Mouse (Mus musculus) urinary bladder, adult 2 months (tissue): ENCODE data around the gene Daam1. TPM values are rescaled to one million over a fixed set of nuclear protein-coding genes. Genes with fewer than 3 reads are reported as not detected.

Source experiments
- DNase-seq: peaks from one replicate; pipeline ENCODE4 v3.0.0; 2022; ENCODE audit warnings: low spot score
- polyA plus RNA-seq: library from polyadenylated mRNA; depleted of rRNA; stranded (reverse); fragments of >200 nt; gene quantifications from 2 replicates; pipeline ENCODE4 v1.2.3, GENCODE M21; 2012

Daam1 gene
- polyA plus RNA-seq, 1 experiment, result 17.8 TPM

DNA sequence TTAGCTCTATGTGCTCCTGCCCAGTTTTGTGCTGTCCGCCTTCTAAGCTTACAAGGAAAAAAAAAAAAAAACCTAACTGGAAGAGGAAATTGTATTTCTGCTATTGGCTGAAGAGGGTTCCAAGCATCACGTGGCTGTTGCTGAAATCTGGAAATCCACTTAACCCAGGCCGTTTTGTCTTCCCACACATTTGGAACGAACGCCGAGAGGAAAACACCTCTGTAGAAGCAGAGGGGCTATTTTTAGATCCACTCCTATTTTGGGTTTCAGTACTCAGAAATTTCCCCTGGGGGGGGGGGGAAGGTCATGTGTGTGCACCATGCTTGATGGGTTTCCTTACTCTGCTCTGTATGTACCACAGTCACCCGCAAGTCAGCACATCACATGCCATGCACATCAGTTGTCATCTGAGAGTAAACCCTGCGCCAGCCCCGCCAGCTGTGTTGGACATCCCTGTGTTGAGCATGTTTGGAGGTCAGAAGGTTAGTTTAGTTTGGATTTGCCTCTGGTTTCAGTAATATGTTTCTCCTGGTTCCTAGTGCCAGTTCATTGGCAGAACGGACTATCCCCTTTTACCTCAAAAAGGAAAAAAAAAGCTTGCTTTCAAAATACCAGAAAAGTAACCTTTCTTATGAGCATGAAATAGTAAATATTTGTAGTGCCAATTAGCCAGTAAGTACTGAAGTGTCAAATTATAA lies 33.1 kb downstream of the Daam1 start:
- DNase-seq, result no peak

DNA sequence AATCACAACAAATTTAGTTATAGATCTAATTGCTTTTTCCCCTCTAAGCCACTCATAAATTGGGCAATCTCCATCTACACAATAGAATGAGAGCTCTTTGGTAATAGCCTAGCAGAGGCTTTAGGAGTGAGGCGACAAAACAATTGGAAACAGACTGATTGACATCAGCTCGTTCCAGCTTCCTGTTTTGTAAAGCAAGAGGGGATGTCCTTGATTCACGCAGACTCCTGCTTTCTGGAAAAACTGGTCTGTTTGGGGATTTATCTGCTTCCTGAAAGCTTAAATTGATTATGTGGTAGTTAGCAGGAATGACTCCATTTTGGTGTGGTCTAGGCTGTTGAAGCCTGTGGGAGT lies 33.6 kb downstream of the Daam1 start:
- DNase-seq, result no peak

DNA sequence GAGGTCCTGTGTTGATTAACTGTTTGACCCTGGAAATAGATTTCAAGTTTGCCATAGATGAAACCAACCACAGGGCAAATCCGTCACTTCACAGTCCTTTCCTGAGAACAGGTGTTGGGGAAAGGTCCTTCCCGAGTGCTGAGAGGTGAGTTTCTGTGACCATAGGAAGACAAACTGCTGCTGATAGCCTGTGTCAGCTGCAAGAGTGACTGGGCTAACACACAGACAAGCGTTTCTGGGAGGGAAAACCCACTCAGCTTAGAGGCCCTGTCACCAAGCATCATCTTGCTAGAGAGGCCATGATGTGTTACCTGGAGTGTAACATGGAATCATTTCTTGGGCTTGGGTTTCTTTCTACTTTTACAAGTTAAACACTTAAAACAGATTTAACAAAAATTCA lies 35.1 kb downstream of the Daam1 start:
- no peak for DNase-seq

DNA sequence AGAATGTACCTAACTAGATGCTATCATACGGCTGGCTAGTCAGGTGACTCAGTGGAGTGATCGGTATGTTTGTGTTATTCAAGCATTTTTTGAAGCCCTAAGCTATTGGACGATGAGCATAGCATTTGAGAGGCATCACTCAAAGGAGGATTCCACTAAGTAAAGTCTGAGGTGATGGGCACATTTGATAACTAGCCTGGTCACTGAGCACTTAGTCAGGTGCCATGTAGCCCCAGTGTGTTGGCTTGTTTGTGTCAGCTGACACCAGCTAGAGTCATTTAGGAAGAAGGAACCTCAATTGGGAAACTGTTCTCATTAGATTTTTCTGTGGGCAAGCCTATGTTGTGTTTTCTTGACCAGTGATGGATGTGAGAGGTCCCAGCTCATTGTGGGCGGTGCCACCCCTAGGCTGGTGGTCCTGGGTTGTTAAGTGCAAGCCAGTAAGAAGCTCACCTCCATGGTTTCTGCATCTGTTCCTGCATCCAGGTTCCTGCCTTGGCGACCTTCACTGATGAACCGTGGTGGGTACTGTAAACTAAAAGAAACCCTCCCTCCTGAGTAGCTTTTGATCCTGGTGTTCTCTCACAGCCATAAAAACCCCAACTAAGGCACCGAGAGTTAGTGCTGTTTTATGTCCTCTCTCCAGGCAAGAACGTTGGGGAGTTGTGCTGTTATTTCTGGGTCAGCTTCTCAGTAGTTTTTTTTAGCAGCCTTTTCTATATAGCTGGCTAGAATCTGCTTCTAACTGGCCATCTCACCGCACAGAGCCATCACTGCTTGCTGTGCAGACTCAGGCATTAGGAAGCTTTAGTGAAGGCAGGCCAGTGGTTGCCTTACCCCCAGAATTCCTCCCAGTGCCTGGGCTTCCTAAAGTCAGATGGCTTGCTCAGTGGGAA lies 36.7 kb downstream of the Daam1 start:
- DNase-seq, result no peak

DNA sequence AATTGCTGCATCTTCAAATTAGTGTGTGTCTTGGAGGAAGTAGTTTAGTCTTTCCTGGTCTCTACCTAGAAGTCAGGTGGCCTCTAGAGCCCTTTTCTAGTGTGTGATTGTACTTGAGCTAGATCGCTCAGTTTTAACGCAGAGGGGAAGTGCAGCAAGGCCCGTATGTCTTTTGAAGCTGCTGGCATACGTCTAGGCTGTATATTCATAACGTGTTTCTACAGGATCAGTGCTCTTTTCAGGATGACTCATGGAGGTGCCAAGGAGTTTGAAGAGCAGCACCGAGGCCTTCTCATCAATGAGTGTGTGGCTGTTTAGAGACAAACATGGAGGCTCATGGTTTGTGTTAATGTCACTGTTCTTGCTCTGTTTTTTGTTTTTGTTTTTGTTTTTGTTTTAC lies 39.8 kb downstream of the Daam1 start:
- no peak for DNase-seq

DNA sequence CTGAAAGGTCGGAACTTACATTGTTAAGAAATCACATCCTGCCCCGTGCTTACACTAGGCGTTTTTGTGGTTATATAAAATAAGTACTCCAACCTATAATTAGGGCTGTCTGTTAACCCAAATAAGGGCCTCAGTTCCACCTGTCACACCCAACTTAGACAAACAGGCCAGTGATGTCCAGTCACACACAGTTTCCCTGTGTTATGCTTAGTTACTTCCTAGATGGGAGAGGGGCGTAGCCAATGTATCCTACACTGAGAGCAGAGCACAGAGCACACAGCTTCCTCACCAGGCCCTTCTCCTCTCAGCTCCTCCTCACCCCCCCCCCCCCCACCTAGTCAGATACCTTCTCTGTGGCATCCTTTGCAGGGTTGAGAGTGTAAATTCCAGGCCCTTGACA lies 41.5 kb downstream of the Daam1 start:
- no peak for DNase-seq

DNA sequence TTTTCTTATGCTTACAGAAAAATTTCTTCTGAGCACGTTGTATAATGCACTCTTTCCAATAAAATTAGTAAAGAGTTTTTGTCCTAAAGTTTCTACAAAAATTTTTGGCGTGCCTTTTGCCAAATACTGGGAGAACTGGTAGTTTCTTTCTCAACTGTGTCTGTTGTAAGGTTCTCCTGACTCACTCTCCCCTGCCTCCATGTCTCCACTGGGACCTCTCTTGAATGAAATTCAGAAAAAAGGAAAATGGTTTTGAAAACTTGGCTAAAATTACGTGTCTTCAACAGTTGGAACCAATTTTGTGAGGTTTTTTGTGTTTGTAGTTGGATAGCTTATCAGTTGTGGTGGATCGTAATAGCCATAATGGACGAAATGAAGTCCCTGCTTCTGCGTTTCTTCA lies 43.7 kb downstream of the Daam1 start:
- no peak for DNase-seq

DNA sequence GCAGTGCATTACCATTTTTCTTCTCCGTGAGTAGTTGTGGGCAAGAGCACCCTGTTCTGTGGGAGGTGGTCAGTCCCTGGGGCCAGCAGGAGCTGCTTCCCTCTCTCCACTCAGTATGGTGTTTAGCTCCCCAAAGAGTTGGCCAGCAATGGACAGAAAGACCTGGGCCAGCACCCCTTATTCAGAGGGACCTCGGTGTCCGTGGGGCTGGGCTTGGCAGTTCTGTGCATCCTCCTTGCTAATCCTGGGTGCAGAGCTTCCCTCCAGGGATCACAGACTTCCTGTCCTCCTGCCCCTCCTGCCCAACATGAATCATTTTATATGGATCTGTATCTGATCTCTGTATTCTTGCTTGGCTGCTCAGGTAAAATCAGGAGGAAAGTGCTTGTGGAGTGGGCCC lies 44.1 kb downstream of the Daam1 start:
- DNase-seq, result no peak

DNA sequence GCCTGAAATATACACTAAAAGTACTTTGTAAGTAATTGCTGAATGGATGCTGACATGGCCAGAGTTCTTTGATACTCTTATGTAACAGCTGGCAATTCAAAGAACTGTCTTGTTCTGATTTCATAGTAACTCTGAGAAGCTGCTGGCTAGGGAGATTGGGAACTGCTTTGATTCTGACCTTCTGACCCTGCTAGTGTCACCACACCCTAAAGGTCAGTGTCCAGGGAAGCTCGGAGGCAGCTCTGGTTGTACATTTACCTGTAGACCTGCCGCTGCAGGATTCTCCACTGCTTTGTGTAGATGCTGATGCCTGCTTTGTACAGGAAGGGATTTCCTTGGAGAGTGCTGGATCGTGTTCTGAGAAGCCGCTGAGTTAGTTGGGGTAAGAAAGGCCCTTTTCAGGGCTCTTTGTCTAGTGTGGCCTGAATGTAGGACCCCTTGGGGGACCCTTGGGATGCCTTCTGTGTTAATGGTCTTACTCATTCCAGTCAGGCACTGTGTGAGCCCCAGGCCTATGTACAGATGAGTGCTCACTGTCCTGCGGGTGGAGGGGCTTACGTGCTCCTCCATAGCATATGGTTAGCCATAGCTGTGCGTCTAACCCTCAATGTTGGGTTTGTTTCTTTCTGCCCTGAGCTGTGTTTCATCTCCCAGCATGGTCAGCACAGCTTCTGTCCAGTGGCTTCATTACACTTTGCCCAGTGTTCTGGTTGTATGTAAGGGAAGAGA lies 45.0 kb downstream of the Daam1 start:
- no peak for DNase-seq

DNA sequence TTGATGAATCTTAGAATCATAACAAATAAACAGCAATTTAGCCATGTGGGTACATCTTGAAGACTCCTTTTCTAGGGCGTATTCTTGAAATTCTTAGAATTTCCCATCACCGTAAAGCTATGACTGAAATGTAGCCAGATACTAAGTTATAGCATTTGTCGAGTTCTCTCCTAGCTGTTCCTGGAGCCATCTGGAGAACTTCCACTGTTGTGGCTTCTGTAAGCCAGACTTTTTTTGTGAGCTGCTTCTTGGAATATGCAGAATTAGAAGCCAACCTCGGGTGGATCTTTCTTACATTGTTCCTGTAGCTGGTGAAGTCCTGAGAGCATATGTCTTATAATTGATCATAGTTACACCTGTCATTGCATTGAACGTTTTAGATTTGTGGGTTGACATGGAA lies 50.1 kb downstream of the Daam1 start:
- DNase-seq, result no peak

DNA sequence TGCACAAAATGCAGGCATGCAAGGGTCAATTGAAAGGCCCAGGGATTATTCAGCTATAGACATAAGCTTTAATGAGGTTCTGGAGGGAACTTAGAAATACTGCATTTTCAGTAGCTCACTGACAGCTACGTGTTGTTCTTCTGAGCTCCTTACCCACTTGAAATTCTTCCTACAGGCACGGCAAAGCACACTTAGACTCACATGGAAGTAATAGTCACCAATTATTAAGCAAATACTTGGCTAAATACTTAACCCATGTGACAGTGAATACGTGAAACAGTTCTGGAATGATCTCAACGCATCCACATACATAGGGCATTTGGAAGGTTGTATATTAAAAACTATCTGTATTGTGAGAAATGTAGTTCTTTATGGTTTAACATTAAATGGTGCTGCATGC lies 50.6 kb downstream of the Daam1 start:
- no peak for DNase-seq

DNA sequence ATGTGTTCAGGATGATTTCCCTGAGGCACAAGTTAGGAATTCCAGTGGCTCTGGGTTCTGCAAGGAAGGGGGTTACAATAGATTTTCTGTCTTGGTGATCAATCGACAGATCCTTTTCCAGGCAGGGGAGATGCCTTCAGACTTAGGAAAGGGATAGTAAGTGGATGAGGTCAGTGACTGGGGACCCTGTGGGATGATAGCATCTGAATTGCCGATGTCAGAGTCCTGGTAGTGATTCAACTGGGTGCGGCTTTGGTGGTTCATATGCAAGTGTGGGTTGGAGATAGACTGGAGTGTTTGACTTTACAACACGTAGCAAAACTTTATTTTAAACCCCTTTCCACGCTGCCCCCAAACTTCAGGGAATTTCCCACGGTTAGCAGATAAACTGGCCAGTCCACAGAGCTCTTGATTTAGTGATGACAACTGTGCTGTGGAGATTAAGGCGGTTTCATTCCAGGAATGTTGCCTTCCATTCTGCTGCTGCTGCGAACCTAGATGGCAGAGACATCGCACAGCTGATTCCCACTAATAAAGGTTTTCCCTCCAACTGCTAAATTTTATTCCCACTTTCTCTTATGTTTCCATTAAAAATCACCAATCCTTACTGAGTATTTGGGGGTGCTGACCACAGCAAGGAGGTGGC lies 52.3 kb downstream of the Daam1 start:
- no peak for DNase-seq

DNA sequence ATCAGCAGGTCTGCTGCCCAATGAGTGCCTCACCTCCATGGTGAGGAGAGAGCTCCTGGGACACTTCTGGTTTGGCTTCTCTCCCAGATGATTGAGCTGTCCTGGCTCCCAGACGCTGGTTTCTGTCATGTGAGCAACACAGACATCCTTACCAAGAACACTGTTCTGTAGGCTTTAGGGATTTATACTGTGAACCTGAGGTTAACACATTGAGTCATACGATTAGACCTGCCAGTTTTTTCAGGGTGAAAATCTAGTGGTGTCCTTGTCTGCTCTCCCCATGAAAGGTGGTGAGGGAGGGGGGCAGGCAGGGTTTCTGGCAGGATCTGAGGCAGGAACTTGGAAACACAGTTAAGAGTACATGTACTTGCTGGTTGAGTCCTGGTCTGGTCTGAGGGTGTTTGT lies 54.3 kb downstream of the Daam1 start:
- DNase-seq, result no peak

DNA sequence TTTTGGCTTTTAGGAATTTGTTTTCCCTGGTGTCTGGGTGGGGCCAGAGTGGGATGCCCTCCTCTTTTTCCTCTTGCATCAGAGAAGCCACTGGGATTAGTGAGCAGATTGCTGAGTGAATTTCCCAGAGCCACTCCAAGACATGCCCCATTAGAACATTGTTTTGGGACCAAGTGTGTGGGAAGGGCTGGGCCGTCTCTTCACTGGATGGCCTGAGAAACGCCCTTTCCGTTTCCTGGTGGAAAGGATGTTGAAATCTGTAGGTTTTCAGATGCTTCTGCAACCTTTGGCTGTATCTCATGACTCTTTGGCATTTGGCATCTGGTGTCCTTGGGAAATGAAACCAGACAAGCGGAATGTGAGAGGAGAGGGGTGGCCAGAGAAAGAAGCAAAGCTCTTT lies 54.8 kb downstream of the Daam1 start:
- no peak for DNase-seq

DNA sequence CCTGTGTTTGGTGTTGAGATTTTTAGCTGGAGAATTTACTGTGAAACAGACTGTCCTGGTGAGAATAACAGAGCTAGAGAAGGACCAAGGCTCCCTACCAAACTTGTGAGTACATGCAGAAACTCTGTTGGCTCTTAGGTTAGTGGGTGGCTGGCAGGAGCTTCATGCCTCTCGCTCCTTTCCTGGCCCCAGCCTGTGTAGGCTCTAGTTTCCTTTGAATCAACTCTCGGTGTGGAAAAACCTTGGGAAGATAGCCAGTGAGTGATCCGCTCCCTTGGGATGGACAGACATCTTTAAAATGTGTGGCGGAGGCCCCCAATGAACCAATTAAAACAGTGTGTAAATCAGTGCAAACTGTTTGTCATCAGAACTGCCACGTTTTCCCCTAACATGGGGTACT lies 55.5 kb downstream of the Daam1 start:
- DNase-seq, result no peak

DNA sequence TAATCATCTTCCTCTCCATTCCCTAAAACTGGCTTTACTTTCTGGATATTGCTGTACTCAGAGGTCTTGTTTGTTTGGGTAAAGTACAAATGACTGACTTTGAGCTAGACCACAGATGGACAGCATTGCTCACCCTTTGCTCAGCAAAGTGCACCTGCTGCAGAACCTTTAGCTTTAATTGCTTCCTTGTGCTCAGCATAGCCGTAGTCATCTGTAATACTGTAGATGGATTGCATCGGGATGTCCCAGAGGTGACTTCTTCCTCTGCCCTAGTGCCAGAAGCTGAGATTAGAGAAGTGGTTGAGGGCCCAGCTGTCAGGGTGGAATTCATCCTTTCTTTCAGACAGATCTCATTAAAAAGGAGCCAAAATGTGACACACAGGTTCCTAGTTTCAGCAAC lies 56.1 kb downstream of the Daam1 start:
- no peak for DNase-seq

DNA sequence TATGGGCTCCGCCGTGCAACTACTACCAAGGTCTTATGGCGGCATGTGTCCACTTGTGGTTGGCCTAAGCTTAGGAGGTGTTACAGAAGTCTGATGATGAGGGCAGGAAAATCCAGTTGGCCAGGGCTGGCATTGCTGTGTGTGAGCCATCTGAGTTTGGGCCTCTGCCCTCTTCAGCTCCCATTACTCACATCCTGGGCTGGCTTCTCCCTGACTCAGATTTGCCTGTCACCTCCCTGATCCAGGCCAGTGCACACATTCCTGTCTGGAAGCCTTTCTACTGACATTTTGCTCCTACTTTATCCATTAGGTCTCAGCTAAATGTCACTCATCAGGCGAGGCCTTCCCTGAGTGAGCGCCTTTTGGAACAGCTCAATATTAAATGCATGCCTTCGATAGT lies 57.5 kb downstream of the Daam1 start:
- DNase-seq, result no peak

DNA sequence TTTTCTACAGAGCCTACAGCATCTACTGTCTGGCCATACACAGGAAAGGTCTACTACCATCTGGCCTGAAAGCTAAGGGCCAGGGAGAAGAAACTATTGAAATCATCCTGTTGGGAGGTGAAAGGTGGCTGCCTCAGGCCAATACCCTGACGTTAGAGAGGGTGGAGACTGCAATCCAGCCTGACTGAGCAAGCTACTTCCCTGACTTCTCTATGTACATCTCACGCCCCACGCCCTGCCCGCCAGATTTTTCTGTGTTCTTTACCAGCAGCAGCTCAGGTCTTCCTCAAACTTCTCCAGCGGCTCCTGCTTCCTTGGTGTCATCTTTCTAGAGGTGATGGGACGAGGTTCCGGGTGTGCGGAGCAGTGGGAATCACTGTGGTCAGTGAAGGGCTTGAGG lies 58.4 kb downstream of the Daam1 start:
- DNase-seq, result no peak

DNA sequence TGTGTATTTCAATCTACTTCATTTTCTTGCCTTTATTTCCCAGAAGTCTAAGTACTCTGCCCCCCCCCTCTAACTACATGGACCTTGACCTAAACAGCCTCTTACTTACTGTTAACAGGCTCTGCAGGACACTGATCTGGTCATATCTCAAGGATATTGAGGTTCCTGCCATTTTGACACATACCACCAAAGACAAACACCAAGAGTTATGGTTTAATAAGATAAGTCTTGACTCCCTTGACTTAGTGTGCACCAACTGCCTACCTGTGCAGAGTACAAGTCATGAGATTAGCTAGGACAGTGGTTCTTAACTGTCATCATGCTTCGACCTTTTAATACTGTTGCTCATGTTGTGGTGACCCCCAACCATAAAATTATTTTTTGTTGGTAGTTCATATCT lies 59.4 kb downstream of the Daam1 start:
- DNase-seq, result no peak

DNA sequence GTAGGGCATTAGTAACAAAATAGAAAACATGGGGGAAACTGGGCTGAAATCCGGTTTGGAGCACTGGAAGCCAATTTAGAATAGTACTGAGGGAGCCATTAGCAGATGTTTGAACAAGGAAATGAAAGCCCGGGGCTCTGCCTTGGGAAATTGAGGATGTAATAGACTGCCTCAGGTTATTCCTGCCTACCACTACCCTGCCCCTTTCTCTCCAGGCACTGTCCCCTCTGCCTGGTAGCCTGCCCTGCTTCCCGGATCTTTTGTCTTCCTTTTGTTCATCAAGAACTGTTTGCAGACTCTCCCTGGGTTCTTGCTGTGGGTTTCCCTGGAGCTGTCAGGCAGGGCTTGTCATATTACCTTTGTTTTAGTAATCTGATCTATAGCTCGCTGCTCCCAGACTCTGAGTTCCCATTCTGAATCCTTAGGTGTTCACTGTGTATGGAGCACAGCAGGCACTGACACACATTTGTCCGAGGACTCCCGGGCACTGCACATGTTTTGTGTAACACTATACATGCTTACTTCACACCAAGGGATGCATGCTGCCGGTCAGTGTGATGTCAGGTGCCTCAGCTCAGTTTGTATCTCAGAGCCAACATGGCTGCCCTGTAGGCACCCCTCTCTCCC lies 61.0 kb downstream of the Daam1 start:
- no peak for DNase-seq

DNA sequence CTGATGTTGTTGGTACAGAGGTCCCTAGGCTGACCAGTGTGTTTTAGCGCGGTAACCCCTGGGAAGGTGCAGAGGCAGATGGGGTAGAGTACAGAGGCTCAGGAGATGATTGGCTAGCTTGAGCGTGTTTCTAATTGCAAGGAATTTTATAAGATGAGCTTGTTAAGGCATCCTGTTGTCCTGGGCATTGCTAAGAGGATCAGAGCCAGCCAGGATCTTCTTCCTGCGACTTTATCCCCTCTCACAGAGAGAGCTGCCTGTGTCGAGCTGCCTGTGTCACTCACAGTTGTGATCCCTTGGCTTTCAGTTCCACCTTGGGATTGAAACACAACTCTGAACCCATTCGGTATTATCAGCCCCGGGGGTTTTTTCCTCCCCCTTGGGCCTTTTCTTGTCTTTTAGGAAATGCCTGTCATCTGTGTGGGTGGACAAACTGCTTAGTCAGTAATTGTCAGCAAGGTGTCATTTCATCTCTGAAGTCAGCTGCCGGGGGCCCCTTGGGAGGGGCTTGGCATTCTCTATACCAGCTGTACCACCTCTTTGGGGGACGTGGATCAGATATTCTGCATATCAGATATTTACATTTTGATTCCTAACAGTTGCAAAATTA lies 62.2 kb downstream of the Daam1 start:
- DNase-seq, result no peak
